Mouse (Mus musculus) gastrocnemius, postnatal 14 days (tissue): Measurements from ENCODE around the gene Sema4a. TPM values are rescaled to one million over a fixed set of nuclear protein-coding genes. Genes with fewer than 3 reads are reported as not detected.

Source experiments
- DNase-seq: peaks from one replicate; pipeline ENCODE4 v3.0.0; 2021; ENCODE audit warnings: mixed read lengths
- intact Hi-C: fragments of 180-260 bp; cut with DNase I; formaldehyde crosslinking; loops from one replicate; pipeline ENCODE4 v1.15.1; 2025; ENCODE audit warnings: low total_unique reads
- total RNA-seq, 2 experiments: library from RNA; stranded (reverse); gene quantifications; 2 replicates each; pipeline ENCODE4 v1.2.3; 2021

The Sema4a gene
- total RNA-seq, 2 experiments from 2014 or later: 2.1 to 2.2 TPM

GRCm38 (mm10) chr3:88493706-88494582 lies 33.0 kb upstream of the Sema4a start:
- intact Hi-C loops: no loop called here
- no peak for DNase-seq

GRCm38 (mm10) chr3:88487396-88487795 lies 26.4 kb upstream of the Sema4a start:
- intact Hi-C loops: loop anchor here (2.0 kb wide), 1 partner anchor 33 kb away; no protein-coding TSS in a partner anchor
- DNase-seq: no peak

- no peak for DNase-seq
- intact Hi-C loops: loop anchor here (2.0 kb wide), 1 partner anchor 34 kb away; no protein-coding TSS in a partner anchor
Observed at GRCm38 (mm10) chr3:88486887-88487286, 25.9 kb upstream of the Sema4a start.

- no peak for DNase-seq
- intact Hi-C loops: loop anchor here (2.0 kb wide), 1 partner anchor 35 kb away; no protein-coding TSS in a partner anchor
Observed at GRCm38 (mm10) chr3:88486043-88486442, 25.1 kb upstream of the Sema4a start.

GRCm38 (mm10) chr3:88484597-88485316 lies 23.8 kb upstream of the Sema4a start:
- DNase-seq: no peak
- intact Hi-C loops: no loop called here

- intact Hi-C loops: no loop called here
- peak; percentile 77 for DNase-seq
Observed at GRCm38 (mm10) chr3:88483621-88484020, 22.6 kb upstream of the Sema4a start.

GRCm38 (mm10) chr3:88483141-88483540 lies 22.2 kb upstream of the Sema4a start:
- no peak for DNase-seq
- intact Hi-C loops: no loop called here

GRCm38 (mm10) chr3:88482336-88482735 lies 21.4 kb upstream of the Sema4a start:
- no peak for DNase-seq
- intact Hi-C loops: no loop called here

- DNase-seq: no peak
- intact Hi-C loops: no loop called here
Observed at GRCm38 (mm10) chr3:88481372-88482040, 20.5 kb upstream of the Sema4a start.

GRCm38 (mm10) chr3:88480679-88481078 lies 19.7 kb upstream of the Sema4a start:
- intact Hi-C loops: no loop called here
- no peak for DNase-seq

- no peak for DNase-seq
- intact Hi-C loops: no loop called here
Observed at GRCm38 (mm10) chr3:88479828-88480227, 18.8 kb upstream of the Sema4a start.

GRCm38 (mm10) chr3:88479163-88479562 lies 18.2 kb upstream of the Sema4a start:
- intact Hi-C loops: no loop called here
- no peak for DNase-seq

- intact Hi-C loops: no loop called here
- peak; percentile 83 for DNase-seq
Observed at GRCm38 (mm10) chr3:88477735-88478134, 16.8 kb upstream of the Sema4a start.

GRCm38 (mm10) chr3:88476403-88476802 lies 15.4 kb upstream of the Sema4a start:
- no peak for DNase-seq
- intact Hi-C loops: no loop called here

GRCm38 (mm10) chr3:88473571-88473970 lies 12.6 kb upstream of the Sema4a start:
- no peak for DNase-seq
- intact Hi-C loops: loop anchor here (5.0 kb wide), 1 partner anchor 36 kb away; no protein-coding TSS in a partner anchor

GRCm38 (mm10) chr3:88473020-88473419 lies 12.0 kb upstream of the Sema4a start:
- intact Hi-C loops: loop anchor here (5.0 kb wide), 1 partner anchor 36 kb away; no protein-coding TSS in a partner anchor
- DNase-seq: no peak

- DNase-seq: no peak
- intact Hi-C loops: loop anchor here (5.0 kb wide), 1 partner anchor 34 kb away; no protein-coding TSS in a partner anchor
Observed at GRCm38 (mm10) chr3:88470943-88471479, 10.0 kb upstream of the Sema4a start.

- intact Hi-C loops: loop anchor here (2.0 kb wide), 1 partner anchor 63 kb away; no protein-coding TSS in a partner anchor
- no peak for DNase-seq
Observed at GRCm38 (mm10) chr3:88469466-88469865, 8.5 kb upstream of the Sema4a start.

GRCm38 (mm10) chr3:88467116-88467824 lies 6.3 kb upstream of the Sema4a start:
- intact Hi-C loops: no loop called here
- DNase-seq: peak; percentile 89
